Mouse (Mus musculus): ENCODE results near the gene Tmem107. TPM values are rescaled to one million over a fixed set of nuclear protein-coding genes. Genes with fewer than 3 reads are reported as not detected.
A peak's percentile ranks its signal among the peaks of the same experiment; 100 is the strongest.

Gene Tmem107
- 10 to 100 TPM; 13.2 to 13.8 TPM for total RNA-seq (2021)
- long read RNA-seq, experiment 1, transcript Tmem107-201 (5 exons, 779 nt): major isoform, 11 of 14 reads
- long read RNA-seq, experiment 1, partial matches to known transcripts: 2 of 14 reads
- long read RNA-seq, experiment 1, other reads (novel, unspliced or antisense): 1 of 14 reads
- long read RNA-seq, experiment 2, transcript Tmem107-201 (5 exons, 779 nt): major isoform, 7 of 11 reads
- long read RNA-seq, experiment 2, partial matches to known transcripts: 1 of 11 reads
- long read RNA-seq, experiment 2, other reads (novel, unspliced or antisense): 3 of 11 reads

- peak; percentile 94 for DNase-seq
Measured at GRCm38 (mm10) chr11:69070590-69071222, at the start of gene Tmem107. TSS of gene Tmem107 (plus strand) at chr11:69070806.

- DNase-seq: no peak
Measured at GRCm38 (mm10) chr11:69026562-69026961, 44.0 kb upstream of the Tmem107 start.

- no peak for DNase-seq
Measured at GRCm38 (mm10) chr11:69028805-69029204, 41.8 kb upstream of the Tmem107 start.

- no peak for DNase-seq
Measured at GRCm38 (mm10) chr11:69033552-69033951, 37.1 kb upstream of the Tmem107 start.

GRCm38 (mm10) chr11:69034585-69034984, 36.0 kb upstream of the Tmem107 start:
- no peak for DNase-seq

- no peak for DNase-seq
Measured at GRCm38 (mm10) chr11:69035411-69035810, 35.2 kb upstream of the Tmem107 start.

GRCm38 (mm10) chr11:69035849-69036248, 34.8 kb upstream of the Tmem107 start:
- peak; percentile 88 for DNase-seq

- DNase-seq: peak; percentile 91
Measured at GRCm38 (mm10) chr11:69036486-69037230, 33.9 kb upstream of the Tmem107 start.

GRCm38 (mm10) chr11:69037231-69038061, 33.2 kb upstream of the Tmem107 start:
- peak; percentile 88 for DNase-seq

- no peak for DNase-seq
Measured at GRCm38 (mm10) chr11:69038173-69038572, 32.4 kb upstream of the Tmem107 start.

GRCm38 (mm10) chr11:69045531-69046394, 24.8 kb upstream of the Tmem107 start, which contains the start of gene Aurkb:
TSS of gene Aurkb (plus strand) at chr11:69045647.
- peak; percentile 89 for DNase-seq

GRCm38 (mm10) chr11:69046395-69046774, 24.2 kb upstream of the Tmem107 start:
- DNase-seq: no peak

GRCm38 (mm10) chr11:69047592-69047991, 23.0 kb upstream of the Tmem107 start:
- no peak for DNase-seq

GRCm38 (mm10) chr11:69048151-69048550, 22.5 kb upstream of the Tmem107 start:
- DNase-seq: no peak

- DNase-seq: peak; percentile 42
Measured at GRCm38 (mm10) chr11:69050748-69051147, 19.9 kb upstream of the Tmem107 start.

- DNase-seq: no peak
Measured at GRCm38 (mm10) chr11:69051771-69052170, 18.8 kb upstream of the Tmem107 start.

- no peak for DNase-seq
Measured at GRCm38 (mm10) chr11:69052824-69053421, 17.7 kb upstream of the Tmem107 start.

- no peak for DNase-seq
Measured at GRCm38 (mm10) chr11:69053848-69054247, 16.8 kb upstream of the Tmem107 start.

GRCm38 (mm10) chr11:69058265-69058664, 12.3 kb upstream of the Tmem107 start:
- DNase-seq: no peak

- DNase-seq: no peak
Measured at GRCm38 (mm10) chr11:69058729-69059356, 11.8 kb upstream of the Tmem107 start.

Data from adrenal gland, postnatal 10 days (tissue).